8 mouse cellular contexts compared by ENCODE assay signal in genomic region chr17:33032376-33032775, GRCm38 (mm10). TPM values are rescaled to one million over a fixed set of nuclear protein-coding genes. Genes with fewer than 3 reads are reported as not detected.
A peak's percentile ranks its signal among the peaks of the same experiment; 100 is the strongest.
DNase-seq lines count a peak whose midpoint lies in the region; ATAC-seq lines count a peak whose summit lies in the region.

No protein-coding gene starts in this region.

- H3K4me3 ChIP-seq in kidney, embryonic 14.5 days (ENCODE audit: low read length): peak overlapping the region; percentile 57
- peak overlapping the region; percentile 89 for H3K4me3 ChIP-seq in hindbrain, embryonic 14.5 days (replicated peaks; ENCODE audit: low read length)
- H3K4me3 ChIP-seq in midbrain, embryonic 13.5 days (replicated peaks): peak overlapping the region; percentile 93

- WGBS in kidney, embryonic 14.5 days: 10% methylated on average over 10 of the region's 10 CpGs
- WGBS in hindbrain, embryonic 14.5 days: 10% methylated on average over 10 of the region's 10 CpGs
- WGBS in midbrain, embryonic 13.5 days: 12% methylated on average over 10 of the region's 10 CpGs

- peaks cover 4% of the 10 kb centered on the region; the same call in 1 of the 2 replicates for H3K9me3 ChIP-seq in kidney, embryonic 14.5 days (ENCODE audit: control insufficient read depth, low read length)
- peaks cover 3% of the 10 kb centered on the region for H3K9me3 ChIP-seq in hindbrain, embryonic 14.5 days (ENCODE audit: control insufficient read depth, low read length)
- peaks cover 6% of the 10 kb centered on the region for H3K9me3 ChIP-seq in midbrain, embryonic 13.5 days

- ATAC-seq in kidney, embryonic 14.5 days (ENCODE audit: low FRiP score, low TSS enrichment): no peak
- no peak for ATAC-seq in hindbrain, embryonic 14.5 days (ENCODE audit: low FRiP score)
- ATAC-seq in midbrain, embryonic 13.5 days: no peak

- no peaks in the 10 kb centered on the region for H3K36me3 ChIP-seq in kidney, embryonic 14.5 days (ENCODE audit: control insufficient read depth, insufficient read depth, low read length)
- H3K36me3 ChIP-seq in hindbrain, embryonic 14.5 days (replicated peaks; ENCODE audit: control insufficient read depth, insufficient read depth): no peaks in the 10 kb centered on the region
- peaks cover 3% of the 10 kb centered on the region for H3K36me3 ChIP-seq in midbrain, embryonic 13.5 days

- H3K27me3 ChIP-seq in kidney, embryonic 14.5 days (ENCODE audit: control insufficient read depth, insufficient read depth, low read length): no peaks in the 10 kb centered on the region
- no peaks in the 10 kb centered on the region for H3K27me3 ChIP-seq in hindbrain, embryonic 14.5 days (ENCODE audit: control insufficient read depth, insufficient read depth, low read length)
- no peaks in the 10 kb centered on the region for H3K27me3 ChIP-seq in midbrain, embryonic 13.5 days

- no peaks in the 10 kb centered on the region for H3K4me1 ChIP-seq in kidney, embryonic 14.5 days (ENCODE audit: control insufficient read depth, insufficient read depth, low read length)
- H3K4me1 ChIP-seq in hindbrain, embryonic 14.5 days (replicated peaks; ENCODE audit: control insufficient read depth, insufficient read depth, low read length): peaks cover 6% of the 10 kb centered on the region; the same call in 1 of the 2 replicates
- H3K4me1 ChIP-seq in midbrain, embryonic 13.5 days (replicated peaks): peaks cover 10% of the 10 kb centered on the region

- DNase-seq in kidney, adult 11 months: no peak
- DNase-seq in Muller cell, postnatal 12 days (ENCODE audit: inconsistent ontology term): peak; percentile 40
- DNase-seq in hindbrain, embryonic 14.5 days (ENCODE audit: low spot score): no peak
- DNase-seq in gastrocnemius, postnatal 14 days: no peak
- no peak for DNase-seq in left cerebral cortex, postnatal 4 days
- DNase-seq in urinary bladder, postnatal 4 days (ENCODE audit: low spot score in 2 of 2): no peak

- H3K9ac ChIP-seq in kidney, embryonic 14.5 days (ENCODE audit: low read depth, low read length): peak overlapping the region; percentile 82; the same call in 1 of the 2 replicates
- peak overlapping the region; percentile 88 for H3K9ac ChIP-seq in hindbrain, embryonic 14.5 days
- peak overlapping the region; percentile 91 for H3K9ac ChIP-seq in midbrain, embryonic 13.5 days (replicated peaks)

- intact Hi-C loops in gastrocnemius, postnatal 14 days (cut with DNase I; ENCODE audit: low total_unique reads): no loop called here
- intact Hi-C loops in left cerebral cortex, postnatal 4 days (cut with DNase I): no loop called here

- peak overlapping the region; percentile 51 for H3K4me2 ChIP-seq in kidney, embryonic 14.5 days (replicated peaks; ENCODE audit: low read depth, low read length)
- H3K4me2 ChIP-seq in hindbrain, embryonic 14.5 days (replicated peaks): peak overlapping the region; percentile 67
- peak overlapping the region; percentile 65 for H3K4me2 ChIP-seq in midbrain, embryonic 13.5 days (replicated peaks)

- H3K27ac ChIP-seq in kidney, embryonic 14.5 days (ENCODE audit: low read depth, low read length): no peak overlapping the region
- no peak overlapping the region for H3K27ac ChIP-seq in hindbrain, embryonic 14.5 days
- peak overlapping the region; percentile 93; the same call in 1 of the 2 replicates for H3K27ac ChIP-seq in midbrain, embryonic 13.5 days

RNA-seq across cellular contexts. Expression of gene Zfp763, which starts 0.8 kb away (rescaled TPM):
- 11.9 and 18.5 TPM in 2 replicates for polyA plus RNA-seq in kidney, embryonic 14.5 days (2014; fragmentation: Nextera tagmentation; extraction: Ambion mirVana)
- 29.1 and 31.2 TPM in 2 replicates for polyA plus RNA-seq in hindbrain, embryonic 14.5 days (2014; fragmentation: Nextera tagmentation; extraction: Ambion mirVana)
- 28.7 and 30.6 TPM in 2 replicates for polyA plus RNA-seq in midbrain, embryonic 13.5 days (2015; fragmentation: Nextera tagmentation; extraction: Ambion mirVana)
- 1 to 10 TPM; 2.9 to 4.3 TPM for total RNA-seq in gastrocnemius, postnatal 14 days (2021)
- total RNA-seq in left cerebral cortex, postnatal 4 days (2021): 10 to 100 TPM; 24.5 to 25.6 TPM

RNA-seq across cellular contexts. Expression of gene 4921501E09Rik, which starts 35.5 kb away (rescaled TPM):
- polyA plus RNA-seq in kidney, embryonic 14.5 days (2014; fragmentation: Nextera tagmentation; extraction: Ambion mirVana): not detected in 2 replicates
- not detected in 2 replicates for polyA plus RNA-seq in hindbrain, embryonic 14.5 days (2014; fragmentation: Nextera tagmentation; extraction: Ambion mirVana)
- not detected in 2 replicates for polyA plus RNA-seq in midbrain, embryonic 13.5 days (2015; fragmentation: Nextera tagmentation; extraction: Ambion mirVana)
- not detected for total RNA-seq in gastrocnemius, postnatal 14 days (2021)
- total RNA-seq in left cerebral cortex, postnatal 4 days (2021): not detected

RNA-seq across cellular contexts. Expression of gene Zfp952, which starts 39.4 kb away (rescaled TPM):
- polyA plus RNA-seq in kidney, embryonic 14.5 days (2014; fragmentation: Nextera tagmentation; extraction: Ambion mirVana): 7.6 and 13.5 TPM in 2 replicates
- 20.2 and 23.5 TPM in 2 replicates for polyA plus RNA-seq in hindbrain, embryonic 14.5 days (2014; fragmentation: Nextera tagmentation; extraction: Ambion mirVana)
- 22.8 and 23.4 TPM in 2 replicates for polyA plus RNA-seq in midbrain, embryonic 13.5 days (2015; fragmentation: Nextera tagmentation; extraction: Ambion mirVana)
- total RNA-seq in gastrocnemius, postnatal 14 days (2021): 1 to 10 TPM; 4.9 to 5.8 TPM
- 10 to 100 TPM; 17.1 to 19.2 TPM for total RNA-seq in left cerebral cortex, postnatal 4 days (2021)

RNA-seq across cellular contexts. Expression of gene Zfp563, which starts 56.7 kb away (rescaled TPM):
- 6.4 TPM in 2 replicates for polyA plus RNA-seq in kidney, embryonic 14.5 days (2014; fragmentation: Nextera tagmentation; extraction: Ambion mirVana)
- polyA plus RNA-seq in hindbrain, embryonic 14.5 days (2014; fragmentation: Nextera tagmentation; extraction: Ambion mirVana): 20.9 and 25.6 TPM in 2 replicates
- 21.6 and 23.4 TPM in 2 replicates for polyA plus RNA-seq in midbrain, embryonic 13.5 days (2015; fragmentation: Nextera tagmentation; extraction: Ambion mirVana)
- 1 to 10 TPM; 3.1 to 4.6 TPM for total RNA-seq in gastrocnemius, postnatal 14 days (2021)
- 10 to 100 TPM; 28.2 to 32.1 TPM for total RNA-seq in left cerebral cortex, postnatal 4 days (2021)
